Mouse (Mus musculus) intestine, postnatal 0 days (tissue): ENCODE data around the gene Nr2e3. TPM values are rescaled to one million over a fixed set of nuclear protein-coding genes. Genes with fewer than 3 reads are reported as not detected.
A peak's percentile ranks its signal among the peaks of the same experiment; 100 is the strongest.

ENCODE experiments used
- ATAC-seq: fragments of 200-750 bp; cut with Nextera tagmentation; 2 replicates; pipeline ENCODE4 v1.8.0; 2017; ENCODE audit warnings: mild to moderate bottlenecking, moderate TSS enrichment, moderate library complexity
- H3K27ac ChIP-seq: fragments of 300-500 bp; sonication (generic); 2 replicates; pipeline ENCODE4 v1.5.1; 2014; ENCODE audit warnings: mild to moderate bottlenecking, low read depth, low read length, moderate library complexity
- H3K27me3 ChIP-seq: fragments of 300-500 bp; sonication (generic); replicated peaks from 2 replicates; pipeline ENCODE4 v1.6.1; 2014; ENCODE audit warnings: low read length, mixed read lengths; ENCODE audit not compliant: control insufficient read depth, insufficient read depth
- H3K36me3 ChIP-seq: fragments of 300-500 bp; sonication (generic); 2 replicates; pipeline ENCODE4 v1.6.1; 2014; ENCODE audit warnings: mild to moderate bottlenecking, moderate library complexity; ENCODE audit not compliant: control insufficient read depth, insufficient read depth
- H3K4me1 ChIP-seq: fragments of 300-500 bp; sonication (generic); replicated peaks from 2 replicates; pipeline ENCODE4 v1.6.1; 2014; ENCODE audit warnings: antibody characterized with exemption, low read length, mixed read lengths; ENCODE audit not compliant: control insufficient read depth, insufficient read depth
- H3K4me2 ChIP-seq: fragments of 300-500 bp; sonication (generic); replicated peaks from 2 replicates; pipeline ENCODE4 v1.6.1; 2014; ENCODE audit warnings: low read depth, mild to moderate bottlenecking, moderate library complexity
- H3K4me3 ChIP-seq: fragments of 300-500 bp; sonication (generic); 2 replicates; pipeline ENCODE4 v1.5.1; 2014; ENCODE audit warnings: low read depth, low read length
- H3K9ac ChIP-seq: fragments of 300-500 bp; sonication (generic); 2 replicates; pipeline ENCODE4 v1.6.1; 2014; ENCODE audit warnings: mild to moderate bottlenecking, low read depth, low read length
- H3K9me3 ChIP-seq: fragments of 300-500 bp; sonication (generic); 2 replicates; pipeline ENCODE4 v1.6.1; 2016; ENCODE audit warnings: mixed run types; ENCODE audit not compliant: control insufficient read depth
- CTCF ChIP-seq: sonication (generic); IDR thresholded peaks from 2 replicates; pipeline ENCODE4 v1.5.1; 2016; ENCODE audit warnings: low read depth, mild to moderate bottlenecking, control low read depth, antibody characterized with exemption, moderate library complexity
- WGBS: fragments of 180-500 bp; shearing (Covaris S2); extraction: QIAGEN DNeasy Blood & Tissue Kit; methylation state at CpG from one replicate; pipeline ENCODE4 v1.1.7; 2014; 5-methylcytosine and 5-hydroxymethylcytosine counted together
- polyA plus RNA-seq: library from polyadenylated mRNA; unstranded; fragments of >200 nt; fragmentation: Nextera tagmentation; extraction: Ambion mirVana; gene quantifications from 2 replicates; pipeline ENCODE4 v1.2.1, GENCODE M21; 2015

Gene Nr2e3
- polyA plus RNA-seq, 1 experiment from 2014 or later, result 48.5 TPM

GRCm38 (mm10) chr9:59948691-59949250, 11.7 kb downstream of the Nr2e3 start:
- no peak for ATAC-seq
- H3K9ac ChIP-seq, result no peak overlapping the region
- peak overlapping the region; percentile 29; the same call in 1 of the 2 replicates for H3K4me3 ChIP-seq
- WGBS, result 65% methylated on average over 17 of the region's 17 CpGs
- H3K4me2 ChIP-seq, result peak overlapping the region; percentile 57
- no peaks in the 10 kb centered on the region for H3K36me3 ChIP-seq
- H3K4me1 ChIP-seq, result peaks cover 10% of the 10 kb centered on the region; the same call in 1 of the 2 replicates
- H3K27ac ChIP-seq, result peak overlapping the region; percentile 71
- TF ChIP-seq CTCF, result no peak
- H3K27me3 ChIP-seq, result no peaks in the 10 kb centered on the region
- no peaks in the 10 kb centered on the region for H3K9me3 ChIP-seq

GRCm38 (mm10) chr9:59948226-59948625, 12.2 kb downstream of the Nr2e3 start:
- Histone ChIP-seq H3K27me3 (no peaks in the 10 kb centered on the region), H3K9me3 (no peaks in the 10 kb centered on the region), H3K9ac (0 out of 2 replicates have a peak overlapping the region, but pooled peaks have one; percentile 37), H3K36me3 (no peaks in the 10 kb centered on the region), H3K27ac (peak overlapping the region; percentile 71), H3K4me1 (peaks cover 13% of the 10 kb centered on the region; the same call in 1 of the 2 replicates), H3K4me2 (peak overlapping the region; percentile 57), H3K4me3 (peak overlapping the region; percentile 29)
- WGBS, result 40% methylated on average over 8 of the region's 8 CpGs
- TF ChIP-seq CTCF, result no peak
- no peak for ATAC-seq

GRCm38 (mm10) chr9:59947271-59947670, 13.2 kb downstream of the Nr2e3 start:
- WGBS, result 61% methylated on average over 8 of the region's 8 CpGs
- H3K4me2 ChIP-seq, result peak overlapping the region; percentile 57
- peak overlapping the region; percentile 71; the same call in 1 of the 2 replicates for H3K27ac ChIP-seq

GRCm38 (mm10) chr9:59945241-59945640, 15.2 kb downstream of the Nr2e3 start:
- Histone ChIP-seq H3K4me2 (peak overlapping the region; percentile 57), H3K9ac (no peak overlapping the region), H3K4me1 (peaks cover 8% of the 10 kb centered on the region; the same call in 1 of the 2 replicates), H3K4me3 (no peak overlapping the region), H3K27ac (no peak overlapping the region), H3K27me3 (no peaks in the 10 kb centered on the region), H3K36me3 (no peaks in the 10 kb centered on the region), H3K9me3 (no peaks in the 10 kb centered on the region)
- ATAC-seq, result no peak
- 50% methylated on average over 3 of the region's 3 CpGs for WGBS
- no peak for TF ChIP-seq CTCF

More at GRCm38 (mm10) chr9:59947271-59947670, 13.2 kb downstream of the Nr2e3 start:
- no peak for TF ChIP-seq CTCF
- Histone ChIP-seq H3K9ac (peak overlapping the region; percentile 37; the same call in 1 of the 2 replicates), H3K4me3 (peak overlapping the region; percentile 29), H3K36me3 (no peaks in the 10 kb centered on the region), H3K4me1 (peaks cover 11% of the 10 kb centered on the region; the same call in 1 of the 2 replicates), H3K9me3 (no peaks in the 10 kb centered on the region), H3K27me3 (no peaks in the 10 kb centered on the region)
- no peak for ATAC-seq

- no peaks in the 10 kb centered on the region for H3K27me3 ChIP-seq
- ATAC-seq, result no peak
- H3K9me3 ChIP-seq, result no peaks in the 10 kb centered on the region
- no peak overlapping the region for H3K4me3 ChIP-seq
- whole genome bisulfite sequencing, result 86% methylated on average over 6 of the region's 6 CpGs
- no peak for TF ChIP-seq CTCF
- no peaks in the 10 kb centered on the region for H3K36me3 ChIP-seq
- no peak overlapping the region for H3K27ac ChIP-seq
- no peak overlapping the region for H3K4me2 ChIP-seq
- H3K9ac ChIP-seq, result no peak overlapping the region
- 0 out of 2 replicates have a peak, but pooled peaks cover 8% of the 10 kb centered on the region for H3K4me1 ChIP-seq
Observed at GRCm38 (mm10) chr9:59943826-59944225, 16.6 kb downstream of the Nr2e3 start.

- Histone ChIP-seq H3K4me1 (0 out of 2 replicates have a peak, but pooled peaks cover 8% of the 10 kb centered on the region), H3K9ac (no peak overlapping the region), H3K4me2 (no peak overlapping the region), H3K4me3 (no peak overlapping the region), H3K36me3 (no peaks in the 10 kb centered on the region), H3K27me3 (no peaks in the 10 kb centered on the region), H3K9me3 (no peaks in the 10 kb centered on the region), H3K27ac (no peak overlapping the region)
- ATAC-seq, result no peak
- 15% methylated on average over 5 of the region's 5 CpGs for WGBS
- TF ChIP-seq CTCF, result no peak
Observed at GRCm38 (mm10) chr9:59942501-59943085, 17.9 kb downstream of the Nr2e3 start.
